Mouse (Mus musculus) gastrocnemius, adult 2 months (tissue): ENCODE measurements around the gene Nid2. TPM values are rescaled to one million over a fixed set of nuclear protein-coding genes. Genes with fewer than 3 reads are reported as not detected.

Experiments
- DNase-seq: peaks from one replicate; pipeline ENCODE4 v3.0.0; 2022
- H3K27ac ChIP-seq: fragments of 200-600 bp; 2 replicates; pipeline ENCODE4 v1.8.1; 2022; ENCODE audit warnings: mild to moderate bottlenecking
- H3K4me3 ChIP-seq: fragments of 200-600 bp; 2 replicates; pipeline ENCODE4 v1.8.1; 2022; ENCODE audit warnings: mild to moderate bottlenecking, moderate library complexity
- CTCF ChIP-seq: fragments of 200-600 bp; IDR thresholded peaks from 2 replicates; pipeline ENCODE4 v1.8.1; 2022; ENCODE audit warnings: antibody characterized with exemption, mild to moderate bottlenecking, moderate library complexity
- intact Hi-C: fragments of 180-260 bp; cut with DNase I; formaldehyde crosslinking; loops from one replicate; pipeline ENCODE4 v1.15.1; 2025
- total RNA-seq, 2 experiments: library from RNA; stranded (reverse); gene quantifications; 2 replicates each; pipeline ENCODE4 v1.2.3; 2021

Gene Nid2
- total RNA-seq, 2 experiments from 2014 or later, result 6.5 to 7.6 TPM

GRCm38 (mm10) chr14:19858279-19858678 lies 107.2 kb downstream of the Nid2 start:
- TF ChIP-seq CTCF, result no peak
- intact Hi-C loops, result loop anchor here (5.0 kb wide), 1 partner anchor 209 kb away; no protein-coding TSS in a partner anchor
- Histone ChIP-seq H3K4me3 (no peak overlapping the region), H3K27ac (no peak overlapping the region)
- DNase-seq, result no peak

- no peak for DNase-seq
- peak overlapping the region; percentile 7; the same call in 1 of the 2 replicates for H3K4me3 ChIP-seq
- TF ChIP-seq CTCF, result peak; percentile 51
- intact Hi-C loops, result loop anchor here (5.0 kb wide), 1 partner anchor 208 kb away; no protein-coding TSS in a partner anchor
- H3K27ac ChIP-seq, result no peak overlapping the region
These were observed 108.0 kb downstream of the Nid2 start for GRCm38 (mm10) chr14:19858808-19859776.

GRCm38 (mm10) chr14:19860281-19860680 lies 109.2 kb downstream of the Nid2 start:
- no peak for DNase-seq
- intact Hi-C loops, result no loop called here
- Histone ChIP-seq H3K4me3 (no peak overlapping the region), H3K27ac (no peak overlapping the region)
- TF ChIP-seq CTCF, result no peak

Other genes with a start within 250 kb of the Nid2 start
- gene Gm2244, start 201.3 kb upstream of the Nid2 start, total RNA-seq, result not detected
- under 1 TPM in 1 of 2 experiments, not detected in 1; 0.64 TPM for gene Gm2237, start 166.1 kb upstream of the Nid2 start, total RNA-seq
- gene Gm5458, start 148.7 kb upstream of the Nid2 start, total RNA-seq, result not detected
- gene Rtraf, start 72.6 kb downstream of the Nid2 start, total RNA-seq, result 10 to 100 TPM; 84.9 to 85.6 TPM
- gene Gng2, start 226.4 kb downstream of the Nid2 start, total RNA-seq, result 1 to 10 TPM; 3.1 to 4.0 TPM